In genomic region chr2:157058342-157058998, GRCm38 (mm10) we compare ENCODE assay signal across 1 mouse cellular context.
TF ChIP-seq lines count a peak whose summit lies in the region.

No protein-coding gene starts in this region.

TF ChIP-seq in CH12.LX, 34 proteins besides CTCF, POLR2A, EP300 and RAD21 (continued from another document):
- TF ChIP-seq E2F4 (IDR thresholded peaks at IDR 0.05; ENCODE audit: insufficient replicate concordance, low read depth, low read length) (no peak), CHD2 (IDR thresholded peaks at IDR 0.05; ENCODE audit: low read length) (peak; percentile 50; the same call in 1 of the 2 replicates), NELFE (IDR thresholded peaks at IDR 0.05; ENCODE audit: low read depth, low read length) (0 out of 2 replicates have a peak, but pooled peaks have one; percentile 25)
